Mouse (Mus musculus) testis, postnatal 14 days (tissue): ENCODE data around the gene Cacng4.

ENCODE experiments used
- DNase-seq: peaks from one replicate; pipeline ENCODE4 v3.0.0; 2021; ENCODE audit warnings: low spot score

Gene Cacng4

DNA sequence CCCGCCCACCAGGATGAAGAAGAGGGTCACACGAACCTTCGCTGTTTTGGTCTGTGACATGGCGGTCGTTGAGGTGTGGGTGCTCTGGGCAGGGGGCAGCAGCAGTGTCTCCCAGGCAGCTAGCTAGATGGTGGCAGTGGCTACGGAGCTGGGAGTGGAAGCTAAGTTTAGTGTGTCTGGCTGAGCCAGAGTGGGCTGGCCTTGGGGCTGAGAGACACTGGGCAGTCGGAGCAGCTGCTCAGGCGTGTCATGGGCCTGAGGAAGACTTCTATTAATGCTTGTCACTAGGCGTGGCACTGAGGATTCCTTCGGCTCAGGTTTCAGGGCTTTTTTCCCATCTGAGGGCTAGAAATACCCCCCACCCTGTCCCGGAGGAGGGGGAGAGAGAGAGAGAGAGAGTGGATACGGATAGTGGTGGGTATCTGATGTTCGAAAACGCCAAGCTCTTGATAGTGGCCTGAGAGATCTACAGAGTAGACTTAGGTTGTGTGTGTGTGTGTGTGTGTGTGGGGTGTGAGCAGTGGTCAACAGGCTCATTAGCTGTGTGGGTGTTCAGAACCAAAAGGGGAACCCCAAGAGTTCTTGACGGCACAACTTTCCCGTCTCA is 77.9 kb downstream of the Cacng4 start, which contains the start of gene Cacng1:
Gene Cacng1, minus strand, starts transcription at position 191 of the 607 bp plus-strand sequence.
- DNase-seq, result no peak

DNA sequence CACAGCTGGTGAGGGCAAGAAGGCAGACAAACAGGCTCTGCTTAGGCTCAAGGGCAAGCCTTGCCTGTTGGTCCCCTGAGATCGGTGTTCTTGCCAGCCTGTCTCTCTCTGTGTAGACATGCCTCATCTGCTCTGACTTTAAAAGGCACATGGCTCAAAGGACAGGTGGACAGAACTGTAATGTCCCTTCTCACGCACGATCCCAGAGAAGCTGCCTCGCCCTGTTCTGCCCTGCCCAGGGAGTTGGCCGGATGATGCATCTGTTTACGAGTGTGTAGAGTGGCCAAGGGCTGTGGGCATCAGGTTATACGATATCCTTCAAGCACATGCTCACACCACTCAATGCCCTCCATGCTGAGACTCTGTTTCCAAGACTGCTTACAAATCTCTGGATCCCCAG is 80.0 kb downstream of the Cacng4 start:
- DNase-seq, result no peak

DNA sequence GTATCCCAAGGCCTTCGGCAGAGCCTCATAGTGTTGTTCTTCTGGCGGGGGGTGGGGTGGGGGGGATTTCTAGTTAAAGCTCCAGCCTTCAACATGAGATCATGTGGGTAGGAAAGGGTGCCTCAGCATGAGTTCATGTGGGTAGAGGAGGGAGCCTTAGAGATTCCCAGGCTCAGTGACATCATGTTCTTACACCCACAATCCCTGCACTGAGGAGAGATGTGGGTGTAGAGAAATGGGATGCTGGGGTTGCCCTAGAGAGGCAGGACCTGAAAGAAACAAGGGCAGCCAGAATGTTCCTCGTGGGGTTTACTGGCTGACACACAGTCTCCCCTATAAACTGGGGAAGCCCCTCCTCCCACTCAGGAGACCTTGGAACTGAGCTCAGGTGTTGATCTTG is 84.0 kb downstream of the Cacng4 start:
- no peak for DNase-seq

DNA sequence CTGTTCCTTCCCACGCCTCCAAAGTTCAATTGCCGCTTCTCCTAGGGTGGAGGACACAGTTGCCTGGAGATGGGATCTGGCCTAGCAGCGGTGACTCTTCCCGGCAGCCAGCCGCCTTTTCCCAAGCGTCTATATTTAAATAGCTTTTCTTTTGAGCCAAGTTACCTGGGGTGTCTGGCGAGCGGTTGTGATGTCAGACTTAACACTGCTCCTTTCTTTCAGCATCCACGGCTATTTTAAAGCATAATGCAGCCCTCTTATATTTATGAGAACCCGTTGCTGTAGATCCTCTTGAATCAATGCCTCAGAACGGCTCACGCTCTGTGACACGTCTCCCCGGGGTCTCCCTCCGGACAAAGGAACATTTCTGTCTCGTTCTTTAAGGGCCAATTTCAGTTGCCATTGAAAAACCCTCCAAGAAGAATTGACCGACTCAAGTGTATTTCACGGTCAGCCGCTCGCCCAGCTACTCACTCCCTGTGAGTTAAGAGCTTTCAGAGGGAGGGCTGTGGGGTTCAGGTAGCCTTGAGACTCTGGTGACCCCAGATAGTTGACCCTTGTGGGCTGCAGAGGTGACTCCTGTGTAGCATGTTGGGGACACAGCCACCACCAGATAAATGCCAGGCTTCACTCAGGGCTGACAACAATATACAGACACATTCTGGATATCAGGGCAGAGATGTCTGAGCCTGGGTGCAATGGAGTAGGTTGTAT is 86.3 kb downstream of the Cacng4 start:
- DNase-seq, result no peak

DNA sequence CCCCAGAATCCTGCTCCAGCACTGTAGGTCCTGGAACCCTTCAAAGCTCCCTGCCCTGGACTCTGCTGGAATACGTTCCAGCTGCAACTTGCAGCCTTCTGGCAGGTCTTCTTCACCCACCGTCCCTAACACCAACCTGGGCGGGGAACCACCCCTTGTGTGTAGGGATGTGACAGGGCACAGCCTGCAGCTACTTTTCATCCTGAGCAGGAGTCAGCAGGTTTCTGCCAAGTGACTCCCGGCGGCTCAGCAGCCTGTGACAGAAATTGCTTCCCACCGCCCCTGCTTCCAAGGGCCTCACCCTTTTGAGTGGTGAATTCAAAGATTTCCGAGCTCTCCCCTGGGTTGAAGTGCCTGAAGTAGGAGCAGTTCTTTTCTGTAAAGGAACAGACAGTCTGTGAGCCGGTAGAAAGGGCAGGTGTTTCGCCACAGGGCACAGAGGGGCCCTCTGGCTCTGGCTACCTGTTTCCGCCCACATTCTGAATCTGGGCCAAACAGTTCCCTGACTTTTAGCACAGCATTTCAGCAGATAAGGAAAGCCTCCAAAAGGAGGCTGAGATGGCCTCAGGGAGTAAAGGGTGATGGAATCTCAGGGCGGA is 88.8 kb downstream of the Cacng4 start:
- peak; percentile 29 for DNase-seq

GRCm38 (mm10) chr11:107705060-107705459 is 89.3 kb downstream of the Cacng4 start:
- no peak for DNase-seq

- peak; percentile 48 for DNase-seq
These were observed 90.9 kb downstream of the Cacng4 start for GRCm38 (mm10) chr11:107703272-107704134.

DNA sequence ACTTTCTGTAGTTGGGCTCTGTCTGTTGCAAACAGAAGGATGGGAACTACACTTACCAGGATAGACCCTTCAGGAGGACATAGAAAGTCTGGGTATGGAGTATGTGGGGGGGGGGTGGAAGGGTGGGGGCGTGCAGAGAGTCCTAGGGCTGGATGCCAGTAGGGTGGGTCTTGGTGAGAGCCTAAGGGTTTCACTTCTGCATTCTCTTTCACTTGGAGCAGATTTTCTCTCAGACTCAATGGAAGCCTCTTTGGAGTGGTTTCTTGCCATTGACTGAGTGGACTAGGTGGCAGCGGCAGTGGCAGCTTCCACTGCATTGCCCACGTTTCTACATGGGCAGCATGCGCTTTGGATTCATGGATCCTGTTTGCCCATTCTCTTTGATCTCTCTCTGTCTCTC is 94.4 kb downstream of the Cacng4 start:
- DNase-seq, result no peak

DNA sequence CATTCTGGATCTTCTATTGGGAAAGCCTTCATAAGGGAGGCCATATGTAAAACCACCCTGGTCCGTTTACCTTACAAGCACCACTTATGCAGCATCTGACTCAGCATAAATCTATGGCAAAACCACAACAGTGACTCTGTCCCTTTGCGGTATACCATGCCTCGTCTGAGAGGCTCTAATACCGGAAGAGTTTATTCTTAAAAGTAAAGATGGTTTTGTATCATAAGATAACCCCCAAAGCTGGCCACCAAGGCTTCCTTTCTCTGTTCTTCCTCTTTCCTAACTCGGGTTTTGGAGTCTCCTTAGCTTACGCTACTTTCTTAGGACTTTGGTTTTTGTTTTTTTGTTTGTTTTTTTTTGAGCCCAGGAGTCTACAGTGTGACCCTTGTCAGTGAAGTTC is 101.0 kb downstream of the Cacng4 start:
- no peak for DNase-seq

DNA sequence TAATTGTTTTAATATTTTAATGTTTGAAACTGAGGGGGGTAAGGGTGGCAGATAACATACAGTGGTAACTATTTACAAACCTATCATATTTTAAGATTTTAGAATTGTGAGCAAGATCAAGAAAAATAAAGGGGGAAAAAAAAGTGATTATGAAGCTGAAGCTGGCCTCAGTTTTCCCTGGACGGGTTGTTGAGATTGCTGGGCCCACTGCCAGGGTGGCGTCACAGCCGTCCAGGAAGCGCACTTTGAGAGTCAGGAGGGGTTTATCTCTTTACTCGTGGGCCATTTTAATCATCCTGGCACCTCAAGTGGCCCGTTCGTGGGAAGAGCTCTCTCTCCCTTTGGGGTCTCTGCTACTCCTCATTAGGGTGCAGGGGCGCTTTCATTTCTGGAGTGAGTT is 102.8 kb downstream of the Cacng4 start:
- DNase-seq, result no peak

- no peak for DNase-seq
These were observed 105.9 kb downstream of the Cacng4 start for GRCm38 (mm10) chr11:107688480-107688879.

- DNase-seq, result peak; percentile 36
These were observed 108.1 kb downstream of the Cacng4 start for GRCm38 (mm10) chr11:107686290-107686689.

DNA sequence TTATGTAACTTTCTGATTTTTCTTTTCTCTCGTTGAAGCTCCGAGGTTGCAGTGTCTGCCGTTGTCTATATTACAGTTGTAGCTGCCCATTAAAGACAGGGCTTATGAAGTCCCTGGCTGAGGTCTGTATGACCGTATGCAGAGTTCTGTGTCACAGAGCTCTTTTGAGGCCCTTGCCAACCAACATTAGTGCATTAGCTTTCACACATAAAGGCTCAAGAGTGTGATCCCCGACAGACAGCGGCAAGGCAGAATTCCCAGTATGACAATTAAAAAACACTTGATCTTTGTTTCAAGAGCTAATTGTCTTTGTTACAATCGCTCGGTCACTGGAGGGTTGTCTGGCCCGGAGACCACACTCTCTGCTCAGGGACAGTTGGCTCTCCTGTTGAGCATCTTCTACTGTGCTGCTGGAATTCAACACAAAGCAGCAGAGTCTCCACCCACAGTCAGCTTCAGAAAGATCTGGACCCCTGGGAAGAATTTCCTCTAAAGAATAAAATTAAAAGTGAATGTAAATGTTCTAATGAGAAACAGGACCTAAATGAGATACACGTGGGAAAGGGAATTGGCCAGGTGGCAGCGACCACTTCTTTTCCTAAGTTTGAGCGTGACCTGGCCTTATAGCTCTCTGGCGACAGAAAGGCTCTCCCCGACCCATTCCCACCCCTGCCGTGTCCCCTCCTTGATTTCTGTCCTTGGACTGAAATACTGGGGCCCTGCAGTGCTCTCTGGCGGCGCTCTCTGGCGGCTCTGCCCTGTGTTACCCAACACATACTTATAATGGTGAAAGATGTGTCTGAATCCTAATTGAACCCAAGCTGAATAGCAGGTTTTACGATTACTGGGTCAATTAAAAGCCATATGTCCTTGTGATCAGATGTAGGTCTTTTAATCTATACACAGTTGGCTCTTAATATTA is 110.6 kb downstream of the Cacng4 start:
- DNase-seq, result no peak

- DNase-seq, result no peak
These were observed 111.5 kb downstream of the Cacng4 start for GRCm38 (mm10) chr11:107682694-107683355.
